Comparison of ENCODE assay signal across 10 mouse cellular contexts in the genomic region with DNA sequence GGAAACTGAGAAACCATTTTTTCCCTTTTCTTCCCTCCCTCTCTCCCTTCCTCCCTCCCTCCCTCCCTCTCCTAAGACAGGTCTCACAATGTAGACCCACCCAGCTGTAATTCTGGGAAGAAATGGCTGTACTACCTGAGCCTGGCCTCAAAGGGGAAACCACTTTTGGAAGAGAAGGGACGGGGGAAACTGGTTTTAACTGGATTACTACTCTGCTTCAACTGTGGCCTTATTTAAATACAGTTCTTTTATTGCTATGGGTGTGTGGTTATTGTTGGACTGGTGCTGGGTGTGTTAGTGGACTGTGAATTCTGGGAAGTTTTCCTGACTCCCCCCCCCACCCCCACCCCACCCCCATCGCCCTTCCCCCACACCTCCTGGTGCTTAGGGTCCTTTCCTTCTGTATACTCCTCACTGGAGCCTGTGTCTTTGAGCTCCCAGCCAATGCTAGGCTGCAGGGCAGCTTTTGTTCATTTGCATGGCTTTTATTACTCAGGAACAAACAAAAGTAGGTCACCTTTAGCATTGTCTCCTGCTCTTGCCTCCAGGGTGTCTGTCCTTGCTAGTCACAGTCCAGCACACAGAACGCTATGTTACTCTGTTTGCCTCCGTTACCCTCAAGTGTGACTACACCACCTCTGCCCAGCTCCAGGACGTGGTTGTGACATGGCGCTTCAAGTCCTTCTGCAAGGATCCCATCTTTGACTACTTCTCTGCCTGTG. TPM values are rescaled to one million over a fixed set of nuclear protein-coding genes. Genes with fewer than 3 reads are reported as not detected.
A peak's percentile ranks its signal among the peaks of the same experiment; 100 is the strongest.
DNase-seq lines count a peak whose midpoint lies in the region; ATAC-seq and TF ChIP-seq lines count a peak whose summit lies in the region.
"Had no signal": no experiment of that assay in that cellular context is flagged by ENCODE, and none has a peak within 500 bp of the region (broad histone marks: within the 10 kb centered on the region; RNA-seq: fewer than 3 reads in every experiment).

No protein-coding gene starts in this region.

- no peak for TF ChIP-seq CTCF in intestine, postnatal 0 days (IDR thresholded peaks at IDR 0.05; ENCODE audit: low read depth)

- H3K27ac ChIP-seq in intestine, postnatal 0 days (ENCODE audit: low read depth, low read length): no peak overlapping the region
- no peak overlapping the region for H3K27ac ChIP-seq in forebrain, embryonic 15.5 days (replicated peaks)
- H3K27ac ChIP-seq: heart, embryonic 15.5 days; liver, embryonic 12.5 days; macrophage had no signal

- H3K36me3 ChIP-seq in intestine, postnatal 0 days (ENCODE audit: control insufficient read depth, insufficient read depth): no peaks in the 10 kb centered on the region
- H3K36me3 ChIP-seq in forebrain, embryonic 15.5 days: no peaks in the 10 kb centered on the region
- H3K36me3 ChIP-seq: heart, embryonic 15.5 days; liver, embryonic 12.5 days had no signal

- H3K27me3 ChIP-seq in intestine, postnatal 0 days (replicated peaks; ENCODE audit: control insufficient read depth, insufficient read depth, low read length): no peaks in the 10 kb centered on the region
- no peaks in the 10 kb centered on the region for H3K27me3 ChIP-seq in forebrain, embryonic 15.5 days
- H3K27me3 ChIP-seq: heart, embryonic 15.5 days; liver, embryonic 12.5 days had no signal

- no peaks in the 10 kb centered on the region for H3K4me1 ChIP-seq in intestine, postnatal 0 days (replicated peaks; ENCODE audit: control insufficient read depth, insufficient read depth, low read length)
- no peaks in the 10 kb centered on the region for H3K4me1 ChIP-seq in forebrain, embryonic 15.5 days
- H3K4me1 ChIP-seq: heart, embryonic 15.5 days; liver, embryonic 12.5 days had no signal

- peak; percentile 81 for ATAC-seq in intestine, postnatal 0 days
- ATAC-seq in forebrain, embryonic 15.5 days (replicated peaks): no peak
- no peak for ATAC-seq in activated CD4-positive, CD25-positive, alpha-beta regulatory T cell, adult 4 months
- ATAC-seq: liver, embryonic 12.5 days had no signal

- no peak overlapping the region for H3K4me3 ChIP-seq in intestine, postnatal 0 days (ENCODE audit: low read depth, low read length)
- H3K4me3 ChIP-seq in forebrain, embryonic 15.5 days: no peak overlapping the region
- H3K4me3 ChIP-seq: heart, embryonic 15.5 days; liver, embryonic 12.5 days had no signal

- no peaks in the 10 kb centered on the region for H3K9me3 ChIP-seq in intestine, postnatal 0 days (ENCODE audit: control insufficient read depth)
- no peaks in the 10 kb centered on the region for H3K9me3 ChIP-seq in forebrain, embryonic 15.5 days
- H3K9me3 ChIP-seq: heart, embryonic 15.5 days; liver, embryonic 12.5 days had no signal

- WGBS in intestine, postnatal 0 days: 61% methylated on average over 6 of the region's 6 CpGs
- WGBS in forebrain, embryonic 15.5 days: 66% methylated on average over 6 of the region's 6 CpGs

- peak; percentile 31 for DNase-seq in urinary bladder, postnatal 36 days (ENCODE audit: low spot score in 2 of 2)
- DNase-seq in urinary bladder, postnatal 4 days (ENCODE audit: low spot score in 2 of 2): no peak
- peak; percentile 50 to 80 for DNase-seq in kidney, postnatal 25 days
- DNase-seq in right cerebral cortex, postnatal 14 days: no peak

- H3K4me2 ChIP-seq in intestine, postnatal 0 days (replicated peaks; ENCODE audit: low read depth): no peak overlapping the region
- H3K4me2 ChIP-seq in forebrain, embryonic 15.5 days (replicated peaks): no peak overlapping the region
- H3K4me2 ChIP-seq: heart, embryonic 15.5 days; liver, embryonic 12.5 days had no signal

- H3K9ac ChIP-seq in intestine, postnatal 0 days (ENCODE audit: low read depth, low read length): no peak overlapping the region
- no peak overlapping the region for H3K9ac ChIP-seq in forebrain, embryonic 15.5 days (replicated peaks)
- H3K9ac ChIP-seq: heart, embryonic 15.5 days; liver, embryonic 12.5 days had no signal

RNA-seq across cellular contexts. Expression of gene Ildr1, which starts 14.1 kb away (rescaled TPM):
- polyA plus RNA-seq in intestine, postnatal 0 days (2015; fragmentation: Nextera tagmentation; extraction: Ambion mirVana): 4.7 and 7.5 TPM in 2 replicates
- 0.06 and 0.17 TPM in 2 replicates for polyA plus RNA-seq in forebrain, embryonic 15.5 days (2015; fragmentation: Nextera tagmentation; extraction: Ambion mirVana)
- 1 to 10 TPM; 6.1 to 7.3 TPM for polyA plus RNA-seq in activated CD4-positive, CD25-positive, alpha-beta regulatory T cell, adult 4 months (2017; shearing (Covaris generic))
- polyA plus RNA-seq: macrophage had no signal

RNA-seq across cellular contexts. Expression of gene Cd86, which starts 42.0 kb away (rescaled TPM):
- 1.2 and 1.6 TPM in 2 replicates for polyA plus RNA-seq in intestine, postnatal 0 days (2015; fragmentation: Nextera tagmentation; extraction: Ambion mirVana)
- 1.1 and 1.6 TPM in 2 replicates for polyA plus RNA-seq in forebrain, embryonic 15.5 days (2015; fragmentation: Nextera tagmentation; extraction: Ambion mirVana)
- polyA plus RNA-seq in activated CD4-positive, CD25-positive, alpha-beta regulatory T cell, adult 4 months (2017; shearing (Covaris generic)): 10 to 100 TPM; 45.6 to 47.4 TPM

Comparison
In these comparisons a context has a peak if more than half of its experiments do, and no peak if none do; other contexts are left out.
1. DNase-seq: peak in urinary bladder, postnatal 36 days (2 of 2) and kidney, postnatal 25 days (2 of 2); none in urinary bladder, postnatal 4 days (0 of 2) and right cerebral cortex, postnatal 14 days (single experiment).
2. RNA of gene Cd86, which starts 42.0 kb away (polyA plus RNA-seq): 45.6 to 47.4 TPM in activated CD4-positive, CD25-positive, alpha-beta regulatory T cell, adult 4 months; 1.2 to 1.6 TPM in intestine, postnatal 0 days and 1.1 to 1.6 TPM in forebrain, embryonic 15.5 days; every median in the first group is over 10 times any median in the second.